Mouse (Mus musculus) embryonic facial prominence, embryonic 14.5 days (tissue): ENCODE data around the gene Edil3. TPM values are rescaled to one million over a fixed set of nuclear protein-coding genes. Genes with fewer than 3 reads are reported as not detected.
"Not testable (repeated sequence)": the region's sequence is repeated elsewhere in the genome, so short reads cannot be mapped to it uniquely, and the experiment has no call there.

Source experiments
- ATAC-seq: fragments of 200-750 bp; cut with Nextera tagmentation; 2 replicates; pipeline ENCODE4 v1.8.0; 2017; ENCODE audit warnings: low read depth, moderate number of reproducible peaks, moderate TSS enrichment
- DNase-seq: peaks from one replicate; pipeline ENCODE4 v3.0.0-alpha.2; 2015; ENCODE audit warnings: low spot score
- H3K27ac ChIP-seq: fragments of 300-500 bp; sonication (generic); replicated peaks from 2 replicates; pipeline ENCODE4 v1.5.1; 2014; ENCODE audit warnings: low read depth, mild to moderate bottlenecking, low read length, moderate library complexity
- H3K27me3 ChIP-seq: fragments of 300-500 bp; sonication (generic); replicated peaks from 2 replicates; pipeline ENCODE4 v1.6.1; 2014; ENCODE audit warnings: low read length; ENCODE audit not compliant: control insufficient read depth, insufficient read depth
- H3K36me3 ChIP-seq: fragments of 300-500 bp; sonication (generic); 2 replicates; pipeline ENCODE4 v1.6.1; 2014; ENCODE audit warnings: low read length, mixed read lengths; ENCODE audit not compliant: control insufficient read depth, insufficient read depth
- H3K4me1 ChIP-seq: fragments of 300-500 bp; sonication (generic); 2 replicates; pipeline ENCODE4 v1.6.1; 2014; ENCODE audit warnings: antibody characterized with exemption, low read length; ENCODE audit not compliant: control insufficient read depth, insufficient read depth
- H3K4me2 ChIP-seq: fragments of 300-500 bp; sonication (generic); 2 replicates; pipeline ENCODE4 v1.6.1; 2014; ENCODE audit warnings: low read depth, mild to moderate bottlenecking, low read length, moderate library complexity, mixed read lengths
- H3K4me3 ChIP-seq: fragments of 300-500 bp; sonication (generic); 2 replicates; pipeline ENCODE4 v1.5.1; 2014; ENCODE audit warnings: low read depth, mild to moderate bottlenecking, low read length
- H3K9ac ChIP-seq: fragments of 300-500 bp; sonication (generic); 2 replicates; pipeline ENCODE4 v1.6.1; 2014; ENCODE audit warnings: low read depth, mild to moderate bottlenecking, low read length, moderate library complexity, mixed read lengths
- H3K9me3 ChIP-seq: fragments of 300-500 bp; sonication (generic); 2 replicates; pipeline ENCODE4 v1.6.1; 2016; ENCODE audit warnings: low read length; ENCODE audit not compliant: control insufficient read depth
- WGBS: fragments of 180-500 bp; shearing (Covaris S2); extraction: QIAGEN DNeasy Blood & Tissue Kit; methylation state at CpG from one replicate; pipeline ENCODE4 v1.1.7; 2014; 5-methylcytosine and 5-hydroxymethylcytosine counted together
- polyA plus RNA-seq: library from polyadenylated mRNA; unstranded; fragments of >200 nt; fragmentation: Nextera tagmentation; extraction: Ambion mirVana; gene quantifications from 2 replicates; pipeline ENCODE4 v1.2.1, GENCODE M21; 2014

The Edil3 gene
- polyA plus RNA-seq, 1 experiment from 2014 or later = 17.4 TPM

GRCm38 (mm10) chr13:89029817-89030539 lies 208.7 kb downstream of the Edil3 start:
- peak; percentile 69 for DNase-seq

GRCm38 (mm10) chr13:89035711-89036110 lies 214.4 kb downstream of the Edil3 start:
- ATAC-seq (no peak), DNase-seq (peak; percentile 51)
- Histone ChIP-seq H3K4me1 (peaks cover 3% of the 10 kb centered on the region; the same call in 1 of the 2 replicates), H3K4me3 (no peak overlapping the region), H3K4me2 (no peak overlapping the region), H3K9me3 (no peaks in the 10 kb centered on the region), H3K27me3 (no peaks in the 10 kb centered on the region), H3K27ac (no peak overlapping the region), H3K9ac (no peak overlapping the region), H3K36me3 (no peaks in the 10 kb centered on the region)
- 47% methylated on average over 2 of the region's 2 CpGs for WGBS

More at GRCm38 (mm10) chr13:89029817-89030539, 208.7 kb downstream of the Edil3 start:
- Histone ChIP-seq H3K4me1 (peaks cover 2% of the 10 kb centered on the region; the same call in 1 of the 2 replicates), H3K9me3 (no peaks in the 10 kb centered on the region), H3K4me3 (no peak overlapping the region), H3K36me3 (no peaks in the 10 kb centered on the region), H3K4me2 (no peak overlapping the region), H3K27ac (no peak overlapping the region), H3K27me3 (no peaks in the 10 kb centered on the region), H3K9ac (no peak overlapping the region)
- WGBS = 48% methylated on average over 3 of the region's 3 CpGs
- ATAC-seq = 0 out of 2 replicates have a peak, but pooled peaks have one; percentile 37

GRCm38 (mm10) chr13:89041495-89041894 lies 220.2 kb downstream of the Edil3 start:
- Histone ChIP-seq H3K4me1 (no peaks in the 10 kb centered on the region), H3K9me3 (no peaks in the 10 kb centered on the region), H3K27ac (no peak overlapping the region), H3K4me2 (no peak overlapping the region), H3K36me3 (no peaks in the 10 kb centered on the region), H3K27me3 (no peaks in the 10 kb centered on the region), H3K9ac (no peak overlapping the region), H3K4me3 (no peak overlapping the region)
- WGBS = 88% methylated on average over 1 of the region's 1 CpGs
- DNase-seq (no peak), ATAC-seq (no peak)

GRCm38 (mm10) chr13:89070132-89070531 lies 248.9 kb downstream of the Edil3 start:
- H3K27ac ChIP-seq, ATAC-seq, H3K36me3 ChIP-seq, H3K9ac ChIP-seq, H3K4me2 ChIP-seq, H3K4me1 ChIP-seq, H3K9me3 ChIP-seq, H3K4me3 ChIP-seq, DNase-seq, H3K27me3 ChIP-seq: not testable (repeated sequence)

GRCm38 (mm10) chr13:89076212-89076611 lies 254.9 kb downstream of the Edil3 start:
- DNase-seq (no peak), ATAC-seq (no peak)
- Histone ChIP-seq H3K4me2 (no peak overlapping the region), H3K9me3 (no peaks in the 10 kb centered on the region), H3K4me1 (no peaks in the 10 kb centered on the region), H3K9ac (no peak overlapping the region), H3K4me3 (no peak overlapping the region), H3K36me3 (no peaks in the 10 kb centered on the region), H3K27ac (no peak overlapping the region), H3K27me3 (no peaks in the 10 kb centered on the region)
- 88% methylated on average over 1 of the region's 1 CpGs for WGBS

GRCm38 (mm10) chr13:89105889-89106288 lies 284.6 kb downstream of the Edil3 start:
- DNase-seq (no peak), ATAC-seq (no peak)
- Histone ChIP-seq H3K9ac (no peak overlapping the region), H3K36me3 (no peaks in the 10 kb centered on the region), H3K4me2 (no peak overlapping the region), H3K27me3 (no peaks in the 10 kb centered on the region), H3K27ac (no peak overlapping the region), H3K4me1 (no peaks in the 10 kb centered on the region), H3K4me3 (no peak overlapping the region), H3K9me3 (no peaks in the 10 kb centered on the region)
- WGBS = 53% methylated on average over 1 of the region's 1 CpGs

- no peak overlapping the region for H3K27ac ChIP-seq
- WGBS = 53% methylated on average over 2 of the region's 2 CpGs
- no peak overlapping the region for H3K4me3 ChIP-seq
- no peak overlapping the region for H3K4me2 ChIP-seq
- no peaks in the 10 kb centered on the region for H3K4me1 ChIP-seq
- H3K36me3 ChIP-seq = no peaks in the 10 kb centered on the region
- no peak overlapping the region for H3K9ac ChIP-seq
- H3K9me3 ChIP-seq = no peaks in the 10 kb centered on the region
- H3K27me3 ChIP-seq = no peaks in the 10 kb centered on the region
- no peak for ATAC-seq
- DNase-seq = no peak
Observed at GRCm38 (mm10) chr13:89117551-89117950, 296.3 kb downstream of the Edil3 start.

- WGBS = 64% methylated on average over 8 of the region's 8 CpGs
- DNase-seq (no peak), ATAC-seq (no peak)
- no peaks in the 10 kb centered on the region for H3K36me3 ChIP-seq
- no peak overlapping the region for H3K4me2 ChIP-seq
- no peaks in the 10 kb centered on the region for H3K27me3 ChIP-seq
- H3K4me3 ChIP-seq = no peak overlapping the region
- no peaks in the 10 kb centered on the region for H3K4me1 ChIP-seq
- H3K9ac ChIP-seq = no peak overlapping the region
- no peaks in the 10 kb centered on the region for H3K9me3 ChIP-seq
- H3K27ac ChIP-seq = no peak overlapping the region
Observed at GRCm38 (mm10) chr13:89119809-89120208, 298.5 kb downstream of the Edil3 start.
